ENCODE assay signal across 20 mouse cellular contexts in genomic region chr8:69912478-69913074, GRCm38 (mm10). TPM values are rescaled to one million over a fixed set of nuclear protein-coding genes. Genes with fewer than 3 reads are reported as not detected.
DNase-seq lines count a peak whose midpoint lies in the region.
"Had no signal": no experiment of that assay in that cellular context is flagged by ENCODE, and none has a peak within 500 bp of the region (broad histone marks: within the 10 kb centered on the region; RNA-seq: fewer than 3 reads in every experiment).

No protein-coding gene starts in this region.

- peak; percentile 61 for DNase-seq in left cerebral cortex, adult 11 months (ENCODE audit: low spot score)
- no peak for DNase-seq in left cerebral cortex, postnatal 4 days
- peak; percentile 56 to 61 for DNase-seq in right cerebral cortex, adult 2 months (ENCODE audit: low spot score in 2 of 2)
- no peak for DNase-seq in right cerebral cortex, postnatal 4 days
- DNase-seq in left cerebral cortex, adult 9 months (ENCODE audit: low spot score in 2 of 2) = peak; percentile 61 to 74
- DNase-seq in telencephalon, adult 2 months (ENCODE audit: low read depth, low spot score) = peak; percentile 75
- no peak for DNase-seq in B cell, adult 2 months
- DNase-seq in heart, embryonic 10.5 days (ENCODE audit: low spot score) = no peak
- DNase-seq: adrenal gland, postnatal 10 days; cerebellum, adult 11-12 months; cerebellum, adult 9-10 months; cerebellum, postnatal 25 days; gastrocnemius, postnatal 14 days; heart, adult 2 months had no signal

- peaks cover 34% of the 10 kb centered on the region for H3K4me1 ChIP-seq in heart, embryonic 10.5 days
- H3K4me1 ChIP-seq: embryonic facial prominence, embryonic 10.5 days; hindbrain, embryonic 15.5 days had no signal

- H3K27me3 ChIP-seq in heart, embryonic 10.5 days (ENCODE audit: insufficient read depth, poor library complexity, severe bottlenecking) = no peaks in the 10 kb centered on the region
- H3K27me3 ChIP-seq: heart, embryonic 12.5 days; hindbrain, embryonic 15.5 days had no signal

- WGBS in heart, embryonic 10.5 days = 90% methylated on average over 12 of the region's 12 CpGs

- H3K36me3 ChIP-seq in heart, embryonic 10.5 days = peaks cover 99% of the 10 kb centered on the region

- no peaks in the 10 kb centered on the region for H3K9me3 ChIP-seq in heart, embryonic 10.5 days
- H3K9me3 ChIP-seq: embryonic facial prominence, embryonic 10.5 days; G1E; heart, embryonic 12.5 days; hindbrain, embryonic 15.5 days had no signal

- intact Hi-C loops in left cerebral cortex, postnatal 4 days (cut with DNase I) = loop anchor here (10.0 kb wide), 3 partner anchors 122 to 322 kb away; partner anchors contain the start of genes Armc6 and Sugp2

- H3K4me3 ChIP-seq in heart, embryonic 10.5 days = no peak overlapping the region
- H3K4me3 ChIP-seq: embryonic facial prominence, embryonic 10.5 days; heart, adult 2 months; heart, embryonic 12.5 days; hindbrain, embryonic 15.5 days had no signal

- no peak overlapping the region for H3K27ac ChIP-seq in heart, embryonic 10.5 days
- H3K27ac ChIP-seq: embryonic facial prominence, embryonic 10.5 days; heart, adult 2 months; hindbrain, embryonic 15.5 days had no signal

RNA-seq across cellular contexts. Expression of gene Yjefn3, which starts 10.1 kb away (rescaled TPM):
- total RNA-seq in left cerebral cortex, postnatal 4 days (2021) = 10 to 100 TPM in 1 of 2 experiments, 1 to 10 TPM in 1; 9.5 to 10.4 TPM
- 6.7 and 8.7 TPM in 2 replicates for polyA plus RNA-seq in heart, embryonic 10.5 days (2016; fragmentation: Nextera tagmentation; extraction: Ambion mirVana)

RNA-seq across cellular contexts. Expression of gene Ndufa13, which starts 10.2 kb away (rescaled TPM):
- 10 to 100 TPM; 79.0 to 86.6 TPM for total RNA-seq in left cerebral cortex, postnatal 4 days (2021)
- polyA plus RNA-seq in heart, embryonic 10.5 days (2016; fragmentation: Nextera tagmentation; extraction: Ambion mirVana) = 217 and 256 TPM in 2 replicates

RNA-seq across cellular contexts. Expression of gene Tssk6, which starts 10.6 kb away (rescaled TPM):
- total RNA-seq in left cerebral cortex, postnatal 4 days (2021) = not detected
- polyA plus RNA-seq in heart, embryonic 10.5 days (2016; fragmentation: Nextera tagmentation; extraction: Ambion mirVana) = 2.7 and 2.9 TPM in 2 replicates
- total RNA-seq: gastrocnemius, adult 18-20 months had no signal

RNA-seq across cellular contexts. Expression of gene Cilp2, which starts 25.1 kb away (rescaled TPM):
- 1 to 10 TPM; 4.5 to 4.7 TPM for total RNA-seq in left cerebral cortex, postnatal 4 days (2021)
- 0.48 and 0.63 TPM in 2 replicates for polyA plus RNA-seq in heart, embryonic 10.5 days (2016; fragmentation: Nextera tagmentation; extraction: Ambion mirVana)
- polyA plus RNA-seq: CD4-positive, CD25-positive, alpha-beta regulatory T cell, adult 4 months had no signal

Comparison
In these comparisons a context has a peak if more than half of its experiments do, and no peak if none do; other contexts are left out.
1. DNase-seq: peak in left cerebral cortex, adult 11 months (single experiment), right cerebral cortex, adult 2 months (2 of 2), left cerebral cortex, adult 9 months (2 of 2) and telencephalon, adult 2 months (single experiment); none in left cerebral cortex, postnatal 4 days (single experiment), right cerebral cortex, postnatal 4 days (single experiment), B cell, adult 2 months (0 of 2) and heart, embryonic 10.5 days (single experiment).